Mouse (Mus musculus) embryonic fibroblast, embryonic 13.5 days (primary cell): ENCODE measurements around the gene Gm21969.

ENCODE experiments used
- CTCF ChIP-seq: IDR thresholded peaks from 2 replicates; pipeline ENCODE4 v1.5.1; 2011; ENCODE audit warnings: mild to moderate bottlenecking, control low read depth, low read length, moderate library complexity, borderline replicate concordance; ENCODE audit not compliant: insufficient read depth
- POLR2A ChIP-seq: IDR thresholded peaks from 2 replicates; pipeline ENCODE4 v1.6.1; 2011; ENCODE audit warnings: low read depth, mild to moderate bottlenecking, control low read depth, low read length, moderate library complexity

DNA sequence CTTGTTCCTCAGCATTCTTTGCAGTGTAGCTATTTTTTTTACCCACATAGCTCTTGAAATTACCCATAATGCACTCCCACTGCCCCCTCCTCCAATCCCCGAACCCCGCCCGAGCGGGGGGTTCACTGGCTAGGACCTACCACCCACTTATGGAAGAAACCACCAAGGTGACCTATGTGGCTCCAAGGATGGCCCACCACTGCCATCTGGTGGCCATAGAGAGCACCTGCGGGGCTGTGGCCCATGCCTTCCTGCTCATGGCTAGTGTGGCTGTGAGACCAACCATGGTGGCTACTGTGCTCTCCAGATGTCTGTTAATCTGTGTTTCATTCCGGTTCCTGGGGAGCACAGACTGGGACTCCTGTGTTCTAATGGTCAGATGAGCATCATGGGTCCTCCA, 66.9 kb downstream of the Gm21969 start:
- peak; percentile 95 for TF ChIP-seq CTCF
- no peak for TF ChIP-seq POLR2A
